Mouse (Mus musculus) limb, embryonic 15.5 days (tissue): ENCODE results near the gene Akap2. TPM values are rescaled to one million over a fixed set of nuclear protein-coding genes. Genes with fewer than 3 reads are reported as not detected.

Source experiments
- ATAC-seq: fragments of 200-750 bp; cut with Nextera tagmentation; 2 replicates; pipeline ENCODE4 v1.8.0; 2017; ENCODE audit warnings: low read depth, moderate TSS enrichment; ENCODE audit not compliant: insufficient number of reproducible peaks, low FRiP score, low TSS enrichment
- H3K27ac ChIP-seq: fragments of 300-500 bp; sonication (generic); 2 replicates; pipeline ENCODE4 v1.5.1; 2015; ENCODE audit warnings: moderate library complexity, mild to moderate bottlenecking, inconsistent platforms
- H3K27me3 ChIP-seq: fragments of 300-500 bp; sonication (generic); 2 replicates; pipeline ENCODE4 v1.6.1; 2015; ENCODE audit warnings: inconsistent platforms
- H3K36me3 ChIP-seq: fragments of 300-500 bp; sonication (generic); 2 replicates; pipeline ENCODE4 v1.6.1; 2015; ENCODE audit warnings: inconsistent platforms
- H3K4me1 ChIP-seq: fragments of 300-500 bp; sonication (generic); 2 replicates; pipeline ENCODE4 v1.6.1; 2015; ENCODE audit warnings: inconsistent platforms
- H3K4me2 ChIP-seq: fragments of 300-500 bp; sonication (generic); 2 replicates; pipeline ENCODE4 v1.6.1; 2015; ENCODE audit warnings: mild to moderate bottlenecking, inconsistent platforms
- H3K4me3 ChIP-seq: fragments of 300-500 bp; sonication (generic); 2 replicates; pipeline ENCODE4 v1.5.1; 2015; ENCODE audit warnings: mild to moderate bottlenecking, inconsistent platforms
- H3K9ac ChIP-seq: fragments of 300-500 bp; sonication (generic); 2 replicates; pipeline ENCODE4 v1.6.1; 2015; ENCODE audit warnings: inconsistent platforms
- H3K9me3 ChIP-seq: fragments of 300-500 bp; sonication (generic); 2 replicates; pipeline ENCODE4 v1.6.1; 2016; ENCODE audit warnings: inconsistent platforms
- WGBS: fragments of 180-500 bp; shearing (Covaris S2); methylation state at CpG from one replicate; pipeline ENCODE4 v1.1.7; 2015; 5-methylcytosine and 5-hydroxymethylcytosine counted together
- polyA plus RNA-seq: library from polyadenylated mRNA; unstranded; fragments of >200 nt; fragmentation: Nextera tagmentation; extraction: Ambion mirVana; gene quantifications from 2 replicates; pipeline ENCODE4 v1.2.1, GENCODE M21; 2015

The Akap2 gene
- polyA plus RNA-seq, 1 experiment from 2014 or later, result 25.2 TPM

DNA sequence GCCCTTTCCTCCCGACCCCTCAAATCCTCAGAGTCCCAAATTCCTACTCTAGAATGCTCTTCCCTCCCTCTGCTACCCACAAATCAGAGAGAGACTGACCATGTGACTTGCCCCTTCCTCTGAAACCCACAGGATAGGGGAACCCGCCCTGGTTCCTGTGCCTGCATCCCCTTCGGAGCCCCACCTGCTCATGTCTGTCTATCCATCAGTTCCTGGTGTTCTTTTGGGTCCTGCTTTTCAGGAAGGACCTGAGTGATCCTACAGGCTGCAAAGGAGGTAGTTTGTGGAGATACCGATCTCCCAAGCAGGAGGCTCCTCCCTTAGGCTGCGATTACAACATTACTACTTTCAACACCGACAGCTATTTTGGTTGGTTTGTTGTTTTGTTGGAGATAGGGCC lies 191.4 kb downstream of the Akap2 start:
- Histone ChIP-seq H3K4me1 (peaks cover 9% of the 10 kb centered on the region), H3K36me3 (no peaks in the 10 kb centered on the region), H3K9me3 (no peaks in the 10 kb centered on the region), H3K4me2 (no peak overlapping the region), H3K27me3 (no peaks in the 10 kb centered on the region), H3K9ac (no peak overlapping the region), H3K27ac (no peak overlapping the region), H3K4me3 (no peak overlapping the region)
- ATAC-seq, result no peak
- 58% methylated on average over 6 of the region's 6 CpGs for WGBS

DNA sequence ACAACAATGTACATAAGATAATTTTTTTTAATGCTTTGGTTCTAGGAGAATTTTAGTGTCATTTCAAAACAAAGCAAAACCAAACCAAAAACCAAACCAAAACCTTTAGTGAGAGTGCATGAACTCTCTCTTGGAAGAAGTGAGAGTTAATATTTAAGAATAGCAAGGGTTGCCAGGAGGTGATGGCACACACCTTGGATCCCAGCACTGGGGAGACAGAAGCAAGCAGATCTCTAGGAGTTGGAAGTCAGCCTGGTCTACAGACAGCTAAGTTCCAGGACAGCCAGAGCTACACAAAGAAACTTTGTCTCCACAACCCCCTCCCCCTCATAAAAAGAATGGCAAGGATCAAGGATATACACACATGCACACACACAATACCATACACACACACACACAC lies 195.6 kb downstream of the Akap2 start:
- no peak overlapping the region for H3K9ac ChIP-seq
- H3K4me3 ChIP-seq, result no peak overlapping the region
- no peak for ATAC-seq
- H3K9me3 ChIP-seq, result no peaks in the 10 kb centered on the region
- no peaks in the 10 kb centered on the region for H3K27me3 ChIP-seq
- peaks cover 23% of the 10 kb centered on the region for H3K4me1 ChIP-seq
- H3K27ac ChIP-seq, result no peak overlapping the region
- no peak overlapping the region for H3K4me2 ChIP-seq
- no peaks in the 10 kb centered on the region for H3K36me3 ChIP-seq

GRCm38 (mm10) chr4:57914193-57915190 lies 197.0 kb downstream of the Akap2 start:
- Histone ChIP-seq H3K4me1 (peaks cover 23% of the 10 kb centered on the region), H3K4me2 (no peak overlapping the region), H3K9ac (no peak overlapping the region), H3K9me3 (no peaks in the 10 kb centered on the region), H3K27me3 (no peaks in the 10 kb centered on the region), H3K27ac (no peak overlapping the region), H3K36me3 (no peaks in the 10 kb centered on the region), H3K4me3 (no peak overlapping the region)
- WGBS, result 60% methylated on average over 9 of the region's 10 CpGs
- ATAC-seq, result no peak

- no peak overlapping the region for H3K9ac ChIP-seq
- no peak overlapping the region for H3K4me3 ChIP-seq
- peak overlapping the region; percentile 33 for H3K4me2 ChIP-seq
- no peak for ATAC-seq
- no peaks in the 10 kb centered on the region for H3K27me3 ChIP-seq
- H3K4me1 ChIP-seq, result peaks cover 28% of the 10 kb centered on the region
- WGBS, result 33% methylated on average over 17 of the region's 17 CpGs
- H3K9me3 ChIP-seq, result no peaks in the 10 kb centered on the region
- H3K27ac ChIP-seq, result no peak overlapping the region
- H3K36me3 ChIP-seq, result no peaks in the 10 kb centered on the region
Observed at GRCm38 (mm10) chr4:57915216-57915965, 197.9 kb downstream of the Akap2 start.

- H3K9ac ChIP-seq, result no peak within 1 kb of the TSS
- H3K27me3 ChIP-seq, result no peaks in the 10 kb centered on the region
- H3K4me2 ChIP-seq, result peak within 1 kb of the TSS; percentile 33
- no peak within 1 kb of the TSS for H3K4me3 ChIP-seq
- H3K9me3 ChIP-seq, result no peaks in the 10 kb centered on the region
- H3K27ac ChIP-seq, result no peak within 1 kb of the TSS
- no peaks in the 10 kb centered on the region for H3K36me3 ChIP-seq
- no peak for ATAC-seq
- 11% methylated on average over 9 of the region's 9 CpGs for WGBS
- peaks cover 28% of the 10 kb centered on the region for H3K4me1 ChIP-seq
Observed at GRCm38 (mm10) chr4:57916201-57916661, 198.8 kb downstream of the Akap2 start, which contains the start of gene D630039A03Rik. Gene D630039A03Rik, minus strand, starts transcription at chr4:57916297.

DNA sequence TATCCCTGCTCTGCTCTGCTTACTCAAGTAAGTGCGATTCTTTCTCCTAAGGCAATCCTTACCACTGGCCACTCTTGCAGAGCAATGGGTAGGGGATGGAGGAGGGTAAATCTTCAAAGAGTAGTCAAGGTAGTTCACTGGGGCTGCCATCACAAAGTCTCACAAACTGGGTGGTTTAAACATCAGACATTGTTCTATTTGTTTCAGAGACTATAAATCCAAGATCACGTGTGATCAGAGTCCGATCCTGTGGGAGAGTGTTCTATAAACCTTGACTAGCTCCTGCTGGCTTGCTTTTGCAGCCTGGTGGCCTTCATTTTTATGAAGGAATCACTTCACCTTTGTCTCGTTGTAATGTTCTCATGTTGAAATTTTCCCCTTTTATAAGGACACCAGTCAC lies 199.3 kb downstream of the Akap2 start:
- Histone ChIP-seq H3K9me3 (no peaks in the 10 kb centered on the region), H3K4me1 (peaks cover 28% of the 10 kb centered on the region), H3K4me2 (no peak overlapping the region), H3K27ac (no peak overlapping the region), H3K9ac (no peak overlapping the region), H3K4me3 (no peak overlapping the region), H3K36me3 (no peaks in the 10 kb centered on the region), H3K27me3 (no peaks in the 10 kb centered on the region)
- no peak for ATAC-seq
- 37% methylated on average over 4 of the region's 4 CpGs for WGBS

DNA sequence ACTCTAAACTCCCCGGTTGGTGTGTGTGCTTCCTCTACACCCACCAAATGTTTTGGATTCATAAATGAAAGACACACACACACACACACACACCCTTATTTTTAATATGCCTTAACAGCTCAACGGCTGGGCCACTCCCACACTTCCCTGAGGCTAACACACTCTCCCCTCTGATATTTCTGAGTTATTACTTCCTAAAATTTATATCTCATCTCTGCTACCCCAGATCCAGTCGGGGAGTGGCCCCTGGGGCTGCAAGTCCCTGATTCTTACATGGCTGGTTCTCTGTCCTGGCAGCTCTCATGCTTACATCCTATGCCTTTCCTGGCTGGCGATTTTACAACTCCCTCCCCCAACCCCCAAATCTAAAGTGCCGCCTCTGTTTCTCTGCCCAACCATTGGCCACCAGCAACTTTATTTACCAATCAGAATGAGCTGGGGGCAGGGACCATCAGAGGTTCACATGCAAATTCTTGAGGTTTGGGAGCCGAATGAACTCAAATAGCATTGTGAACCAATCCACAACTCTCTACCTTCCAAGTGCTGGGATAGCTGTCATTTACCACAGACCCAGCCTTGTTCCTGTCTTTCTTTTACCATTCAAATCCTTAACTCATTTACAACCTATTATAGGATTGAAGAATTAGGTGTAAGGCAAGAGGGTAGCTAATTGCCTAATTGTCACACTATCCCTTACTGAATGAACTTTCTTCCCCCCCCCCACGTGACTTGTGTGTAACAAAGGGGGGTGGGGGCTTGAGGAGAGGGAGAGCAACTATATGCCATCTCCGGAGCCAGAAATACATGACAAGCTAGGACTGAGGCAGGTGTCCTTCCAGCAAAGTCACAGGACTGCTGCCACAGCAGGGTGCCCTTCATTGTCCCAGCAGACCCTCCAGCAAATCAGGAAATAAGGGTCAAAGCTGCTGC lies 202.3 kb downstream of the Akap2 start:
- Histone ChIP-seq H3K27ac (no peak overlapping the region), H3K4me1 (peaks cover 29% of the 10 kb centered on the region), H3K9me3 (no peaks in the 10 kb centered on the region), H3K36me3 (no peaks in the 10 kb centered on the region), H3K9ac (no peak overlapping the region), H3K27me3 (no peaks in the 10 kb centered on the region), H3K4me2 (no peak overlapping the region), H3K4me3 (no peak overlapping the region)
- 12% methylated on average over 8 of the region's 8 CpGs for WGBS
- ATAC-seq, result no peak

GRCm38 (mm10) chr4:57920522-57920921 lies 203.1 kb downstream of the Akap2 start:
- WGBS, result 76% methylated on average over 1 of the region's 1 CpGs
- Histone ChIP-seq H3K9me3 (no peaks in the 10 kb centered on the region), H3K4me3 (no peak overlapping the region), H3K27ac (no peak overlapping the region), H3K4me2 (no peak overlapping the region), H3K27me3 (no peaks in the 10 kb centered on the region), H3K36me3 (no peaks in the 10 kb centered on the region), H3K4me1 (peaks cover 22% of the 10 kb centered on the region), H3K9ac (no peak overlapping the region)
- no peak for ATAC-seq

DNA sequence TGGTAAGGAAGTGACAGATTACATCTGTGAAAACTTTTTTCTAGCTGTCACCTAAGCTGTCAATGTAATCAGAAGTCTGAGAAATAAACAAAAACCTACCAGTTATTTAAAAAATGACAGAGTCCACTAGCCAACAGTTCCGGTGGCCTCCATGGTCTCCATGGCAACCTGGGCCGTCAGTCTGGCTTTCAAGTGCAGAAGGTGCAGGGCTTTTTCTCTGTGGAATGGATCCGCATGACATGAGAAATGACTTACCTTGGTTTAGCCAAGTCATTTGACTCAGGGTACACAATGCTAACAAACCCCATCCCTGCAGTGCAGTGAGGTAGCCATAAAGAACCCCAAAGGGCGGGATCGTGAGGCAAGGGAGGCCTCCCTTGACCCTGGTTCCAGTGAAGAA lies 204.7 kb downstream of the Akap2 start:
- H3K36me3 ChIP-seq, result no peaks in the 10 kb centered on the region
- H3K4me1 ChIP-seq, result peaks cover 9% of the 10 kb centered on the region
- ATAC-seq, result no peak
- H3K4me3 ChIP-seq, result no peak overlapping the region
- H3K27me3 ChIP-seq, result no peaks in the 10 kb centered on the region
- WGBS, result 58% methylated on average over 5 of the region's 5 CpGs
- no peaks in the 10 kb centered on the region for H3K9me3 ChIP-seq
- H3K4me2 ChIP-seq, result no peak overlapping the region
- H3K9ac ChIP-seq, result no peak overlapping the region
- no peak overlapping the region for H3K27ac ChIP-seq

GRCm38 (mm10) chr4:57924556-57925071 lies 207.2 kb downstream of the Akap2 start:
- WGBS, result 63% methylated on average over 6 of the region's 6 CpGs
- Histone ChIP-seq H3K9me3 (no peaks in the 10 kb centered on the region), H3K36me3 (no peaks in the 10 kb centered on the region), H3K4me2 (no peak overlapping the region), H3K9ac (no peak overlapping the region), H3K4me3 (no peak overlapping the region), H3K27me3 (no peaks in the 10 kb centered on the region), H3K4me1 (peaks cover 8% of the 10 kb centered on the region), H3K27ac (no peak overlapping the region)
- no peak for ATAC-seq
